Mouse (Mus musculus) limb, embryonic 14.5 days (tissue): ENCODE measurements around the gene Clmp. TPM values are rescaled to one million over a fixed set of nuclear protein-coding genes. Genes with fewer than 3 reads are reported as not detected.
"Not testable (repeated sequence)": the region's sequence is repeated elsewhere in the genome, so short reads cannot be mapped to it uniquely, and the experiment has no call there.

Experiments
- ATAC-seq: fragments of 200-750 bp; cut with Nextera tagmentation; 2 replicates; pipeline ENCODE4 v1.8.0; 2017; ENCODE audit warnings: low read depth, moderate number of reproducible peaks, moderate TSS enrichment; ENCODE audit not compliant: low FRiP score
- DNase-seq: peaks from one replicate; pipeline ENCODE4 v3.0.0-alpha.2; 2015; ENCODE audit warnings: low spot score
- H3K27ac ChIP-seq: fragments of 300-500 bp; sonication (generic); replicated peaks from 2 replicates; pipeline ENCODE4 v1.5.1; 2014; ENCODE audit warnings: low read depth, mild to moderate bottlenecking, low read length, moderate library complexity, mixed read lengths
- H3K27me3 ChIP-seq: fragments of 300-500 bp; sonication (generic); 2 replicates; pipeline ENCODE4 v1.6.1; 2014; ENCODE audit warnings: low read length, mixed read lengths; ENCODE audit not compliant: control insufficient read depth, insufficient read depth
- H3K36me3 ChIP-seq: fragments of 300-500 bp; sonication (generic); 2 replicates; pipeline ENCODE4 v1.6.1; 2014; ENCODE audit warnings: mild to moderate bottlenecking, low read length, moderate library complexity, mixed read lengths; ENCODE audit not compliant: control insufficient read depth, insufficient read depth
- H3K4me1 ChIP-seq: fragments of 300-500 bp; sonication (generic); 2 replicates; pipeline ENCODE4 v1.6.1; 2014; ENCODE audit warnings: antibody characterized with exemption, low read length, mixed read lengths; ENCODE audit not compliant: control insufficient read depth, insufficient read depth
- H3K4me2 ChIP-seq: fragments of 300-500 bp; sonication (generic); replicated peaks from 2 replicates; pipeline ENCODE4 v1.6.1; 2014; ENCODE audit warnings: low read depth, mild to moderate bottlenecking, low read length, moderate library complexity; ENCODE audit not compliant: severe bottlenecking
- H3K4me3 ChIP-seq: fragments of 300-500 bp; sonication (generic); replicated peaks from 2 replicates; pipeline ENCODE4 v1.5.1; 2014; ENCODE audit warnings: low read length
- H3K9ac ChIP-seq: fragments of 300-500 bp; sonication (generic); 2 replicates; pipeline ENCODE4 v1.6.1; 2014; ENCODE audit warnings: mild to moderate bottlenecking, low read depth, low read length, moderate library complexity; ENCODE audit not compliant: severe bottlenecking
- H3K9me3 ChIP-seq: fragments of 300-500 bp; sonication (generic); 2 replicates; pipeline ENCODE4 v1.6.1; 2016; ENCODE audit warnings: low read length; ENCODE audit not compliant: control insufficient read depth
- POLR2A ChIP-seq: fragments of 200-500 bp; IDR thresholded peaks from 2 replicates; pipeline ENCODE4 v1.8.0; 2012; ENCODE audit warnings: inconsistent platforms, mild to moderate bottlenecking, moderate library complexity, borderline replicate concordance; ENCODE audit not compliant: insufficient read depth, insufficient read length; ENCODE audit errors: extremely low read depth
- WGBS: fragments of 180-500 bp; shearing (Covaris S2); extraction: QIAGEN DNeasy Blood & Tissue Kit; methylation state at CpG from one replicate; pipeline ENCODE4 v1.1.7; 2014; 5-methylcytosine and 5-hydroxymethylcytosine counted together
- polyA plus RNA-seq, 2 experiments: library from polyadenylated mRNA; depleted of rRNA in 1 of 2; stranded (reverse) in 1 of 2; unstranded in 1 of 2; fragments of >200 nt; fragmentation: Nextera tagmentation in 1 of 2; extraction: Ambion mirVana in 1 of 2; gene quantifications; 2 replicates each; pipeline versions ENCODE4 v1.2.1 to v1.2.3; 2012 to 2014

Clmp gene
- polyA plus RNA-seq, 2 experiments = 44.7 to 61.5 TPM

GRCm38 (mm10) chr9:40766058-40766605 lies 80.4 kb downstream of the Clmp start:
- Histone ChIP-seq H3K4me1 (no peaks in the 10 kb centered on the region), H3K27ac (no peak overlapping the region), H3K27me3 (no peaks in the 10 kb centered on the region), H3K9me3 (no peaks in the 10 kb centered on the region), H3K9ac (no peak overlapping the region), H3K4me3 (no peak overlapping the region), H3K36me3 (peaks cover 50% of the 10 kb centered on the region), H3K4me2 (no peak overlapping the region)
- TF ChIP-seq POLR2A = no peak
- DNase-seq = no peak
- ATAC-seq = no peak
- WGBS = 74% methylated on average over 7 of the region's 7 CpGs

DNA sequence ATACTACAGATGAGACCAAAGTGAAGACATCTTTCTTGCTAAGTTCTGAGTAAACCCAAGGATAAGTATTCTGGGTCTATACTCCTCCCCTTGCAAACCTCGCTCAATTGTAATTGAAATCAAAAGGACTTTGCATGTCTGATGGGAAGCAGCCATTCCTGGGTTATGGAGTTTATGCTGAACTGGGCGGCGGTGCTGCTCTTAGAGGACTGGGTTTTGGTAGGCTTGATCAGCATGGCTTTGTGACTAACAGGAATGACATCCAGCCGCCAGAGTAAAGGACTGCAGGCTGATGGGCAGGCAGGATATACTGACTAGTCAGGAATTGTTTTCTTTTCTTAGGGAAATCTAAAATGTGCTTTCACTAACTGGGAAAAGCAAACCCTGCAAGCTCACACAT lies 82.2 kb downstream of the Clmp start:
- no peaks in the 10 kb centered on the region for H3K4me1 ChIP-seq
- H3K36me3 ChIP-seq = peaks cover 54% of the 10 kb centered on the region
- no peak for ATAC-seq
- no peak overlapping the region for H3K4me3 ChIP-seq
- no peak overlapping the region for H3K4me2 ChIP-seq
- H3K27me3 ChIP-seq = no peaks in the 10 kb centered on the region
- no peak overlapping the region for H3K27ac ChIP-seq
- H3K9ac ChIP-seq = no peak overlapping the region
- TF ChIP-seq POLR2A = no peak
- no peaks in the 10 kb centered on the region for H3K9me3 ChIP-seq
- WGBS = 79% methylated on average over 4 of the region's 4 CpGs
- DNase-seq = no peak

DNA sequence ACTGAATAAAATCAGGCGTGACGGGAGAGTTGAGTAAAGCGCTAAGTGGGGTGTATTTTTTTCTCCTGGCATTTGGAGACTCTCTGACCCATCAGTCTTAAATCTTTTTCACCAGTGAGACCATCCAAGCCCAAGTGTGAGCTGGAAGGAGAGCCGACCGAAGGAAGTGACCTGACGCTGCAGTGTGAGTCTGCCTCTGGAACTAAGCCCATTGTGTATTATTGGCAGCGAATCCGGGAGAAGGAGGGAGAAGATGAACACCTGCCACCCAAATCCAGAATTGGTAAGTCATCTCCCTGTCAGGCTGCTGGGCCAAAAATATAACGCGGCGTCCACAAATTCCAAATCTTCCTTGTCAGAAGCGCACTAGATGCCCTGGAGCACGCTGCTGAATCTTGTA lies 86.5 kb downstream of the Clmp start:
- peaks cover 55% of the 10 kb centered on the region for H3K36me3 ChIP-seq

DNA sequence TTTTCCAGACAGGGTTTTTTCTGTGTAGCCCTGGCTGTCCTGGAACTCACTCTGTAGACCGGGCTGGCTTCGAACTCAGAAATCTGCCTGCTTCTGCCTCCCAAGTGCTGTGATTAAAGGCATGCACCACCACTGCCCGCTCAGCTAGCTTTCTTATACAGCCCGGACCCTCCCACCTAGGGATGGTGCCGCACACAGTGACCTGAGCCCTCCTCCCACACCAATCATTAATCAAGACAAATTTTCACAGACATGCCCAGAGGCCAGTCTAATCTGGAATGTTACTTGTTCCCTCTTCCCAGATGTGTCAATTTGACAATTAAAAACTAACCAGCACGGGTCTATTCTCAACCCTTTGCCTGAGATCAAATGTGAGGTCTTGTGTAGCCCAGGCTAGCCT lies 87.4 kb downstream of the Clmp start:
- not testable (repeated sequence) for ATAC-seq, H3K9me3 ChIP-seq, H3K27ac ChIP-seq, H3K4me1 ChIP-seq, DNase-seq, H3K9ac ChIP-seq, H3K27me3 ChIP-seq, H3K4me3 ChIP-seq, H3K4me2 ChIP-seq
- H3K36me3 ChIP-seq = peaks cover 55% of the 10 kb centered on the region
- 82% methylated on average over 6 of the region's 6 CpGs for WGBS

More for the DNA sequence above, 86.5 kb downstream of the Clmp start:
- DNase-seq (no peak), ATAC-seq (no peak)
- Histone ChIP-seq H3K4me2 (no peak overlapping the region), H3K9ac (no peak overlapping the region), H3K27me3 (no peaks in the 10 kb centered on the region), H3K27ac (0 out of 2 replicates have a peak overlapping the region, but pooled peaks have one; percentile 5), H3K4me1 (no peaks in the 10 kb centered on the region), H3K4me3 (no peak overlapping the region), H3K9me3 (no peaks in the 10 kb centered on the region)
- no peak for TF ChIP-seq POLR2A
- WGBS = 79% methylated on average over 13 of the region's 13 CpGs

GRCm38 (mm10) chr9:40773869-40774268 lies 88.1 kb downstream of the Clmp start:
- Histone ChIP-seq H3K27me3 (no peaks in the 10 kb centered on the region), H3K4me3 (no peak overlapping the region), H3K27ac (no peak overlapping the region), H3K36me3 (peaks cover 60% of the 10 kb centered on the region), H3K4me1 (no peaks in the 10 kb centered on the region), H3K9ac (no peak overlapping the region), H3K9me3 (no peaks in the 10 kb centered on the region), H3K4me2 (no peak overlapping the region)
- ATAC-seq (no peak), DNase-seq (no peak)
- 88% methylated on average over 4 of the region's 4 CpGs for WGBS
- no peak for TF ChIP-seq POLR2A

GRCm38 (mm10) chr9:40776044-40776443 lies 90.3 kb downstream of the Clmp start:
- Histone ChIP-seq H3K27ac (no peak overlapping the region), H3K36me3 (peaks cover 70% of the 10 kb centered on the region)
- WGBS = 63% methylated on average over 1 of the region's 1 CpGs

More at GRCm38 (mm10) chr9:40776044-40776443, 90.3 kb downstream of the Clmp start:
- Histone ChIP-seq H3K9me3 (no peaks in the 10 kb centered on the region; the same call in 1 of the 2 replicates), H3K9ac (no peak overlapping the region), H3K4me1 (no peaks in the 10 kb centered on the region), H3K4me3 (no peak overlapping the region), H3K4me2 (no peak overlapping the region), H3K27me3 (no peaks in the 10 kb centered on the region)
- TF ChIP-seq POLR2A = no peak
- DNase-seq = no peak
- no peak for ATAC-seq
